Mouse (Mus musculus): Measurements from ENCODE around the gene Olfr393. TPM values are rescaled to one million over a fixed set of nuclear protein-coding genes. Genes with fewer than 3 reads are reported as not detected.

Olfr393 gene
- not detected for polyA plus RNA-seq (2017; shearing (Covaris generic))

- ATAC-seq = no peak
These were observed at the start of gene Olfr393 for GRCm38 (mm10) chr11:73851354-73851753. Gene Olfr393 (minus strand): TSS chr11:73851454.

GRCm38 (mm10) chr11:73890671-73891070 lies 39.4 kb upstream of the Olfr393 start, which contains the start of gene Olfr394:
Gene Olfr394 (minus strand): TSS chr11:73890771.
- ATAC-seq = no peak

- no peak for ATAC-seq
These were observed 34.3 kb downstream of the Olfr393 start, which contains the start of gene Olfr392 for GRCm38 (mm10) chr11:73816949-73817348. Gene Olfr392 (minus strand): TSS chr11:73817049.

- ATAC-seq = no peak
These were observed 48.3 kb downstream of the Olfr393 start, which contains the start of gene Olfr391-ps for GRCm38 (mm10) chr11:73802952-73803351. Gene Olfr391-ps (minus strand): TSS chr11:73803052.

Other genes starting within 250 kb of the Olfr393 start
- not detected for gene Zfp735, start 162.7 kb downstream of the Olfr393 start, polyA plus RNA-seq (2017; shearing (Covaris generic))
- gene Olfr389, start 70.7 kb downstream of the Olfr393 start, polyA plus RNA-seq (2017; shearing (Covaris generic)) = not detected
- gene Olfr390, start 68.5 kb downstream of the Olfr393 start, polyA plus RNA-seq (2017; shearing (Covaris generic)) = not detected
- not detected for gene Olfr391-ps, start 48.4 kb downstream of the Olfr393 start, polyA plus RNA-seq (2017; shearing (Covaris generic))
- under 1 TPM in 1 of 2 experiments, not detected in 1; 0.20 TPM for gene Olfr392, start 34.4 kb downstream of the Olfr393 start, polyA plus RNA-seq (2017; shearing (Covaris generic))
- not detected for gene Olfr394, start 39.3 kb upstream of the Olfr393 start, polyA plus RNA-seq (2017; shearing (Covaris generic))
- gene Olfr395, start 57.8 kb upstream of the Olfr393 start, polyA plus RNA-seq (2017; shearing (Covaris generic)) = not detected
- gene Olfr23, start 85.2 kb upstream of the Olfr393 start, polyA plus RNA-seq (2017; shearing (Covaris generic)) = not detected
- gene Olfr397, start 109.4 kb upstream of the Olfr393 start, polyA plus RNA-seq (2017; shearing (Covaris generic)) = not detected
- under 1 TPM in 1 of 2 experiments, not detected in 1; 0.07 TPM for gene Olfr398, start 139.0 kb upstream of the Olfr393 start, polyA plus RNA-seq (2017; shearing (Covaris generic))
- under 1 TPM; 0.42 to 0.48 TPM for gene Olfr139, start 205.1 kb upstream of the Olfr393 start, polyA plus RNA-seq (2017; shearing (Covaris generic))
- gene Olfr399, start 205.2 kb upstream of the Olfr393 start, polyA plus RNA-seq (2017; shearing (Covaris generic)) = not detected
- gene Zfp616, start 218.5 kb upstream of the Olfr393 start, polyA plus RNA-seq (2017; shearing (Covaris generic)) = not detected